Mouse (Mus musculus): Measurements from ENCODE around the gene Gp5. TPM values are rescaled to one million over a fixed set of nuclear protein-coding genes. Genes with fewer than 3 reads are reported as not detected.
"Not testable (repeated sequence)": the region's sequence is repeated elsewhere in the genome, so short reads cannot be mapped to it uniquely, and the experiment has no call there.

Gene Gp5
- polyA plus RNA-seq (2017; shearing (Covaris generic)) = not detected

DNA sequence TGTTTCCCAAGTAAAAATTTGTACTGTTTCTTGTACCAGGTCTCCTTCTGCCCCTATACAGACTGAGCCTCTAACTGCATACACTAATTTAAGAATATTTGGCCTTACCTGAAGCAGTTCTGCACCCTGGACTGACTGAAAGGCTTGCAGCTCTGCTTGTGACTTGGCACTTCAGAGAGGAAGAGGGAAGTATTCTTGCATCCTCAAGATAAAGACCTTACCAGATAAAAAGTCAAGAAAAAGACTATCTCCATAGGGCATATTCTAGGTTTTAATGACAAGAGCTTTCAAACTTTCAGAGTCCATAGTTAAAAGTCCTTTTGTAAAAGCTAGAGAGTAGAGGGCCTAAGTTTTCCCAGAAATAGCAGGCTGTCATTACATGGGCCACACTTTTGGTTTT is at the start of gene Gp5:
TSS of gene Gp5 (minus strand) at position 133 of the 400 bp plus-strand sequence.
- no peak for ATAC-seq

DNA sequence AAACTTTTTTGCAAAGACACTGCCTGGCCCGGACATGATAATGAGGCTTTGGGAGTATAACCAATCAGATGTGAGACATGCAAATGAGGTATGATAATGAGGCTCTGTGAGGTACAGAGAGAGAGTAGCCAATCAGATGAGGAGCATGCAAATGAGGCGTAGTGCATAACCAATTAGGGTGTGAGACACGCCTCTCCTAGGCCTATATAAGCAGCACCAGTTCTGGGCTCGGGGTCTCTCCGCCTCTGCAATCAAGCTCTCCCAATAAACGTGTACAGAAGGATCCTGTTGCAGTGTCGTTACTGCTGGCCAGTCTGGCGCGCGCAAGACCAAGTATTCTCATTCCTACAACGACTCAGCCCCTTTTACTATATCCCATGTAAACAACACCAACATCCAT is 42.9 kb upstream of the Gp5 start:
- not testable (repeated sequence) for ATAC-seq

DNA sequence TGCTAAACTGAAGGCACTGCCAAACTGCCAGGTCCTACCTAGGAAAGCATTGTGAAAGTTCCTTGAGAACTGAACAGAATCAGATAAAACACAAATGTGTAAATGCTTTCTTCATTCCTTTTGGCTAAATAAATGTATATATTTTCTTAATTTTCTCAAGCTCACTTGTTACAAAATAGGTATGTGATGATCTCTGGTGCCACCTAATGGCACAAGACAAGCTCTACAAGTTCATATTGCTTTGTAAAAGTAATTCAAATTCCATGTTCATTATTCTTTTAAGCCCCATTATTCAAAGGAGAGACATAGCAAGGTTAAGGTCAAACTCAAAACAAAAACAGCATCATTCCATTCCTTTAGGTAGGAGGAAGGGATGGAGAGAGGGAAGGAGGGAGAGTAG is 3.7 kb upstream of the Gp5 start:
- ATAC-seq = no peak

DNA sequence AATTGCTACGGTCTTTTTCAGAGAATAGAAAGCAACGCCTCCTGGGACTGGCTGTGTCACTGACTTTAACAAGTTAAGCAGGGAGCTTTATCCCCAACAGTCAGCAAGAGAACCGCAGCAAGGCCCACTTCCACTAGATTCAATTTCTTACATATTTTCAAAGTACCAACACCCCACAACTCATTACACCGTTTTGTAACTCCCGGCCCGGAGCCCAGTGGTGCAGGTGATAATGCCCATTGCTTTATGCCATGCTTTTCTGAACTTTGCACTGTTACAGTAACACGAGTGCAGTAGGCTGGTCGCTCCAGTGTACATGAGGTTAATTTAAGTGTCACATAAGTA is 436 bp downstream of the Gp5 start:
- no peak for ATAC-seq

DNA sequence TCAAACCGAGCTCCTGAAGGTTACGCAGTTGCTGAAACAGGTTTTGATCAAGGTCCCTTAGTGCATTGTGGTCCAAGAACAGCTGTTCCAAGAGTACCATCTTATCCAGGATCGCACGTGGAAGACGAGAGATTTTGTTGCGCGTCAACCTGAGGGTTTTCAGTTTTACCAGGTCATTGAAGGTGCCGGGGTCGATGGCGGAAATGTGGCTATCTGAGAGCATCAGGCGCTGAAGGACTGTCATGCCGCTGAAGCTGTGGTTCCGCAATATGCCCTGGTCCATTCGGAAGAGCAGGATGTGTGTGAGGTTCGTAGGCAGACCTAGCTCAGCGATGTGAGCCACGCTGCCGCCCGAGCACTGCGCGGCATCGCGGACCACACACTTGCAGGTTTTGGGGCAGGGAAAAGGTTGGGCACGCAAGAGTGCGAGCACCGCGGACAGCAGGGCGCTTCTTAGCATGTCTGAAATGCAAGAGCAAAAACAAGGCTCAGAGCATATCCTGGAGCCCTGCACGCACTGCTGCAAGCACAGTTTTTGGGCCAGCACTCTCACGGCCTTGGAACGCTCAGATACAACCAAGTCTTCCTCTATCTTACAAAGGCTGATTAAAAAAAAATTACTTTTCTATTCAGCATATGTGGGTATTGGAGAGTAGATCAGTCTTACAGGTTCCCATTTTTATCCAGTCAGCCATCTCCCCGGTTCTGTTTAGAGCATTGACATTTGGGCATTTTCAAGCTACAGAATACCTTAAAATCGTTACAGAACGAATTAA is 996 bp downstream of the Gp5 start:
- ATAC-seq = no peak

DNA sequence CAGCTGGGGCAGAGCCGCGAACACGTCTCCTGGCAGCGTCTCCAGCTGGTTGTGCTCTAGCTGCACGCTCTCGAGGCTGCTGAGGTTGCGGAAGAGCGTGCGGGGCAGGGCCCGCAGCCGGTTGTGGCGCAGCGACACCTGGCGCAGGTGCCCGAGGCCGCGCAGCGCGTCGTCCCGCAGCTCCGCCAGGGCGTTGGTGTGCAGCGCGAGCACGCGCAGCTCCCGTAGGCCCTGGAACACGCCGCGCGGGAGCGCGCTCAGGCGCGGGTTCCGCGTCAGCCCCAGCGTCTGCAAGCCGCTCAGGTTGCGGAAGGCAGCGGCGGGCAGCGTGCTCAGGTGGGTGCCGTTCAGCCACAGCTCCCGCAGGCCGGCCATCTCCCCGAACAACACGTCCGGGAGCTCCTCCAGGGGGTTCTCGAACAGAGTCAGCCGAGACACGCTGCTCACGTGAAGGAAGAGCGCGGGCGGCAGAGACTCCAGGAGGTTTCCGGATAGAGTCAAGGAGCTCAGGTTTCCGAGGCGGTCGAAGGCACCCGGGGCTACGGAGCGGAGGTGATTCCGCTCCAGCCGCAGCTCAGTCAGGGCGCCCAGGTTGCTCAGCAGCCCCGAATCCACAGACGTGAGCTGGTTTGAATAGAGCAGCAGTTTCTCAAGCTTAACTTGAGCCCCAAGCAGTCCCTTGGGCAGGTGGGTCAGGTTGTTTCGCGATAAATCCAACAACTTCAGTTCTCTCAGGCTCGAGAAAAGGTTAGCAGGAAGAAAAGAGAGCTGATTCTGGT is 1.8 kb downstream of the Gp5 start:
- ATAC-seq = peak; percentile 63

DNA sequence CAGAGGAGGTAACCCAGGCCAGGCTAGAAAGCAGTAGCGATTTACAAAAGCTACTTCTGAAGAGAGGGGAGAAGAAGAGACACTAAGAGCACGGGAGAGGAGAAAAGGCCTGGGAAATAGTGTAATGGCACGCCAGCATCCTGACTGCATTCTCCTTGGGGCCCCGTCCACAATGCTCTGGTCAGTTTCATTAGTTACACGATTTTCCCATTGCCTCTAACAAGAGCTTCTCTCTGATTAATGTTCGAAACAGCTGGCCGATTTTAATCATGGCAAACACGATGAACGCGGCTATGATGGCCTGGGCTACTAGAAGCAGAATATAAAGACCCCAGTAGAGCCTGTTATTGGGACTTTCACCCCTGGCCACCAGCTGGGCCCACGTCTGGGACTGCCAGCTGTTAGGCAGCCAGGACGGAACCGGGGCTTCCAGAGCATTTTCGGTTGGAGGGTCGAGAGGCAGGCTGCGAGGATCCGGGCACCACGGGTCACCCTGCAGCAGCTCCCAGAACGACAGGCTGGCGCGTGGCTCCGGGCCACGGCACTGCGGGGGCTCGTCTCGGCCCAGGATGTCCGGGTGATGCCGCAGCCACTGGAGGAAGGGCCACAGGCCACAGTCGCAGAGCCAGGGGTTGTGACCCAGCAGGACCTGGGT is 2.5 kb downstream of the Gp5 start:
- ATAC-seq = peak; percentile 13

DNA sequence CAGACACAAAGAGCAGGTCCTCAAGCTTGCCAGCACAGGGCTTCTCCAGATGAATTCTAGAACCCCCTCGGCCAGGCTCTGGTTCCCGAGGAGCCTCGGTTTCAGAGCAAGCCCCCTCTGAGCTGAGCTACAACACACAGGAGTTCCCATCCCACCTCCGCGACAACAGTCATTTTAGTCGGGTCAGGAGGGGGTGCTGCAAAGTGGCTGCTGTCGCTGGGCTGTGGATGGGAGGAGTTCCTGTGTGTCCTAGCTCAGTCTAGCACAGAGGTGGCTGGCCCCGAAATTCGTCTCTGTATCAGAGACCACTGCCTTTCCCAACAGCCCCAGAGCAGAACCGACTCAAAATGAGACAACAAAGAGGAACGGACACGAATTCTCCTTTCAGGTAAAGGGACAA is 3.3 kb downstream of the Gp5 start:
- ATAC-seq = no peak

DNA sequence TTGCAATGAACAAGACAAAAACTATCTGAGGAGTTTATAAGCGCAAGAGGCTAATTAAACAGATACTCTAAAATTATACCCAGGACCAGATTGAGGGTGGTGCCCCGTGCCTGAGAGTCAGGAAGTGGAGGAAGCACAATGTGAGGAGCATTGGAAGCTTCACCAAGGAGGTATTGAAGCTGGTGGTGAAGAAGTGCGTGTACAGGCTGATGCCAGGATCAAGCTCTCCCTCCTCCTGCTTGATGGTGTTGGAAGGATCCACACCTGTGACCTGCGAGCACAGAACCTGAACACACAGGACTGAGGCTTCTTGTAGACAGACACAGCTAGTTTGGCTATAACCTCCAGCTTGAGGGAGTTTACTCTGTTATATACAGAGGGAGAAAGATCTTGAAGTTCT is 4.5 kb downstream of the Gp5 start:
- ATAC-seq = no peak

DNA sequence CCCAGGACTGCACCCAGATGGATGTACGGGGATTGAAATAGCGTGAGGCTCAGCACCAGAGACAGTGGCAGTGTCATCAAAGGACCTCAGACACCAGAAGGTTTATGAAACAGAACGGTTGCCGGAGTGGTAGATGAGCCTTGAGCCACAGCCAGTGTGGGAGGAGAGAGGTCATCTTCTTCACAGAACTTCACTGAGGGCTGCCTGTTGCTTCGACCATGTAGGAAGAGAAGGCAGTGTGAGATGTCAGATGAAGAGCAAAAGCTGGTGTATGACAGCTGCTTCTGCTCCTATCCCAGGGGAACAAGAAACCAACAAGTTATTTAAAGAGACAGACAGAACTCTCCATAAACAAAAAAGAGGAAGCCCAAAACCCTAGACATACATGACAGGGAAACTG is 6.3 kb downstream of the Gp5 start:
- ATAC-seq = no peak

DNA sequence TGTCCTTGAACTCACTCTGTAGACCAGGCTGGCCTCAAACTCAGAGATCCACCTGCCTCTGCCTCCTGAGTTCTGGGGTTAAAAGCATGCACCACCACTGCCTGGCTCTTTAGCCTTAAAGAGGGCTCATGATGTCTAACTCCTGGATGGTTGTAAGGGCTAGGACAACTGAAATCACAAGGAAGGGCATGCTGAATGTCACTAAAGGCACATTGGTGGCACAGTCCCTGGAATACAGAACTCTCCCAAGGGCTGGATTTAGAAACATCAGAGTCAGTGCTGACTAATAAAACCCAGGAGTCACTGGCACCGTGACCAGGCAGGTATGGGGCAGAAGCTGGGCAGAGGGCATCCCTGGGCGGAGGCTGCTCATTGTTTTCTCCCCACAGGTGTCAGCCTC is 7.2 kb downstream of the Gp5 start:
- no peak for ATAC-seq

DNA sequence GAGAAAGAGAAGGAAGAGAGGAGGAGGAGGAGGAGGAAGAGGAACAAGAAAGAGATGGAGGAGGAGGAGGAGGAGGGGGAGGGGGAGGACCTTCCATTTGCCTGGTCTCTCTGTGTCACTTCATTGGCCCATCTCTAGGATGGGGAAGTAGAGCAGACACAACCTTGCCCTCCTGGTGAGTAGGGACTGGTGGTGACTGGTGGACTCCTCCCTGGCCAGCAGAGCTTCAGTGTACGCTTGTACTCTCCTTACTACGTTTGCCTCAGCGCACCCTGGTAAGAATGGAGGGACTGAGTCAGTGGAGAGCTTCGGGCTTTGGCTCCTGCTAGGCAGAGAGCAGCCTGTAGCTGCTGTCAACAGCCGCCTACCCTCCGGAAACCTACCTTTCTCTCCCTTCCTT is 7.9 kb downstream of the Gp5 start:
- ATAC-seq = no peak

DNA sequence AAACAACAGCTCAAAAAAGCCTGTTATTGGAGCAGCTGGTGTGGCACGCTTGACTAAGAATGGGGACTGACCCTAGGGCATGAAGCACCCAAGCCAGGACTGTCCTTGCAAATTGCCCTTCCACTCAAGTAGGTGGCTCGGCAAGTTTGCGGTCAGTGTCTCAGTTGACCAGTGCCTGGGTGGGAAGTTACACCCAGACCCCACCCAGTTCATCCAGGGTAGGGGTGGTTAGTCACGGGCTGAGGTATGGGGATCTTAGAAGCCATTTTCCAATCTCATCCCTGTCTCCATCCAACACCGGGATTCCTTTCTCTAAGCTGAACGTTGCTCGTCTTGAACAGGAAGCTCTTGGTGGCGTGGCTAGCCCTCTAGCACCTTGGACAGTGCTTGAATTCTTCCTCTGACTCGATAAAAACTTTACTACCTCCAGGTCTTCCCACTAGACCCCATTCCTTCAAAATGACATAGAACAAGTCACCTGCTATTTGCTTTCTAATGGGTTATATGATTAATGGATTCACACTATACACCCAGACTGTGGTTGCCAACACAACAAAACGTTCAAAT is 10.8 kb downstream of the Gp5 start:
- no peak for ATAC-seq

DNA sequence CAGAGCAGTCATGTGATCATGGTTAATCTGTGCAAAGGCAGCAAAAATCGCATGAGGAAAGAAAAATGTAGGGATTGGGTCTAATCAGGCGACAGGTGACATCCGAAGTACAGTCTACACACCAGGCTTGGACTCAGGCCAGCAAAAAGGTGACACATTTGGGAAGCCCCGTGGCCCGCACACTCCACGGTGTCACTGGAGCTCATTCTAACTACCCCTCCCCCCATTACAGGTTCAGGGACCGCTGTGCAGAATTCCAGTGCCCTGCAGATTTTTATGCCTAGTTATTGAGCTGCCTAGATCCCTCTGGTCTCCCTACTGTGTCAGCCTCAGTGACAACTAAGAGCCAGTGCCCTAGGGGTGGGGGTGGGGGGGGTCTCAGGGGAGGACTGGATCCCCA is 13.1 kb downstream of the Gp5 start:
- ATAC-seq = no peak

DNA sequence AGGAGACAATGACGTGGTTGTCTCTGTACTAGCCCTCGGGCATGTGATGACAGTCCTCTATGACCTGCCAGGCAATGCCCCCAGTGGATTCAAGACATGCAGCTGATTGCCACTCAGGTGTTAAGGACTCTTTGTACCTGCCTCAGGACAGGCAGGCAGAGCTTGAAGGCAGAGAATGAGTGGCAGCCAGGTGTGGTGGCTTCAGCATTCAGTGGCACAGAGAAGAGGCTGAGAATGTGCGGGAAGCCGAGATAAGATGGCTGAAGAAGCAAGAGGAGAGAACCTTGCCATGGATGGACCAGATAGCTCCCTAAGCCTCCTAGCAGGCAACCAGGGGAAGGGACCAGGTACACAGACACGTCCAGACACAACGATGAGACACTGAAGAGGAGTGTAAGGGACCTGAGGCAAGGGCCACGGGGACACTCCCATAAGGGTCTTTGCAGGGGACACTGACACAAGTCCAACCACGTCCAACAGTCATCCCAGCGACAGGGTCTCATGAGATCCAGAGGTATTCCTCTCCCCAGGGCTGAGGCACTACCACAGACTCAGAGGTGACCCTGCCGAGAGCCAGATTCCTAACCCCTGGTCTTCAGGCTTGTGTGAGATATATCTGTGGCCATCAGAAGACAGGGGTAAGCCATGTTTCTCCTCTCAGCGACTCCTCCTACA is 13.8 kb downstream of the Gp5 start:
- ATAC-seq = no peak

DNA sequence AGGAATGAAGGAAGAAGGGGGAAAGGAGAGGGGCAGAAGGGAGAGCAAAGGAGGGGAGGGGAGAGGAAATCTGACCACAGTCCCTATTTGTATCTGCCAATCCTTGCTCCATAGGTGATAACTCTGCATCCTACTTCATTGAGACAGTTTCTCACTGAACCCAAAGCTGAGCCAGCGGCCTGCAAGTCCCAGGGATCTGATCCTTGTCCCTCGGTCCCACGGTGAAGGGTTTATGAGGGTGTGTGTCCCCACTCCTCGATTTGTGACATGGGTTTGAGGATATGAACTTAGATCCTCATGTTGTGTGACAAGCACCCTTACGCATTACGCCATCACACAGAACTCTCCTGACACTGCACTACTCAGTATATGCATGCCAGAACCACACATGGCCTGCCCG is 15.5 kb downstream of the Gp5 start:
- no peak for ATAC-seq

DNA sequence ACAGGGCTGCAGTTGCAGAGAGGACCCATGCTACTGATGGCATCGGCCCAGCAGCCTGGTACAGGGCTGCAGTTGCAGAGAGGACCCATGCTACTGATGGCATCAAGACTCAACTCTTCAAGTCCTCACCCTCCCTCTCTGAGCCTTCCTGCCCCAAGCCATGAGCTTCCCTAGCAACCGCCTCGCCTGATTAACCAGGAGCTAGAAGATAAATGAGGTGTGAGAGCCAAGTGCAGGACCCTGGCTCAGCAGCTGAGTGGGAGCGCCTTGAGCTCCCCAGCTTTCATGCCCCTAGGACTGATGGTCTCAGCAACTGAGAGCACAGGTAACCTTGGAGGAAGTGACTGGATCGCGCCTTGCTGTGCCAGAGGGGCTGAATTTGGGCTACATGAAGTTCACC is 20.1 kb downstream of the Gp5 start:
- ATAC-seq = no peak

DNA sequence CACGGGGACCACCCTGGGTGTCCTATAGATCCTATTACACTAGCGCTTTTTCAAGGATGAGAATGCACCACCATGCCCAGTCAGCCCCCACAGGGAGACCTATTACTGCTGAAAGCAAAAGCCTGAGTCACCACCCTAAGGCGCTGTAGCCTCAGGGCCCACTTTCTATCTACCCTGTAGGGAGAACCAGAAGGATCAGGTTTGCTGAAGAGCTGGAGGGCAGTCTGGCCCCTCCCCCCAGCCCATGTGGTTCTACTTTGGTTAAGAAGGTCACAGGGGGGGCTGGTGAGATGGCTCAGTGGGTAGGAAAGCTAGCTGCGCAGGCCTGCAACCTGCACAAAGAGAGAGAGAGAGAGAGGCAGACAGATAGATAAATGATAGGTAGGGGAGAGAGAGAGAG is 24.9 kb downstream of the Gp5 start:
- ATAC-seq = no peak

DNA sequence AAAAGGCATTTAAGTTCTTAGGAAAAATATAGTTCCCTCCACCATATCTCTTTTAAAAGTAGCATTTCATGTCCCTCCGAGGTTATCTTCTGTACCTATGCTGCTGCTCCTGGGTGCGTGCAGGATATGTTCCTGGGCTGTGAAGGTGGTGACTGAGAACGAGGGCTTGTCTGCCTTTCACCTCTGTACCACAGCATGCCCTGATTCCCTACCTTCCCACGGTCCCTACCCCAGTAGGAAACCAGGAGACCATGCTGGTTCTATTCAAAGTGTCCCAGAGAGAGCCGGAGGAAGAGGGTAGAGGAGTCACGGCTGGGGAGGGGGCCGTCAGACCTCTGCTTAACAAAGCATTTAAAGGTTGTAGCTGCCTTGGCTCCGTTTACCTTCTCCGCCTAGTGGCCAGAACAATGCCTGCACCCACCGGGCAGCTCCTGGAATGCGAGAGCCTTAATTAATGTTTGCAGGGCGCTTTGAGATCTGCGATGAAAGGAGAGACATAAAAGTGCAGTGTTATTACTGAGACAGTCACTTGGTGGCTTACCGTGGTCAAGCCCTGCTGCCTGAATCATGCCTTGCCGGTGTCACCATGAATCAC is 26.7 kb downstream of the Gp5 start:
- ATAC-seq = peak; percentile 43

DNA sequence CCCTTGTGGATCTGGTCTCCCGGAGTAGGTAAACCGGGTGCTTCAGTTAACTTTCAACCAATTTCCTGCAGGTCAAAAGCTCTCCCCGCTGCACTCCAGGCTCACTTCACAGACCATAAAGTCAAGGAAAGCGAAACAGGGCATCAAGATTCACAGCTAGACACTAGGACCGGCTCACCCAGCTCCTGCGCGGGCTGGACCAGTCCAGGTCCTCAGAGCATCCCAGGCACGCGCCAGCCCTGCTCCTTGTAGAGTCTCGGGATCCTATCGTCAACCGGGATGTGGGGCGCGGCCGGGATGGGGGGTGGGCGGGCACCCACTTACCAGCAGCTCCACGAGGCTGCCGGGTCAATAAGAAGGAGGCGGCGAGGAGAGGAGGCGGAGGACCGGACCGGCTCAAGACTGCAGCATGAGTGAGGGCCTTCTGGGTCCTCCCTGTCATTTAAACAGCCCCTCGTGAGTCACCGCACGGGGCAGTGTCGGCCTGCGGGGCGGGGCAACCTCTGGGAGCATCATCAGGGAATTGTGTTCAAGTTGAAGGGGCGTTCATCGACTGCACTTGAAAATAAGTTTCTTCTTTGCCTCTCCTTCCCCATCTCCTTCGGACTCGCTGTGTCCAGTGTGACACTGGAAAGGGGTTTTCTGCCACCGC is 27.6 kb downstream of the Gp5 start, which contains the start of gene Lrrc15:
TSS of gene Lrrc15 (minus strand) at position 413 of the 652 bp plus-strand sequence.
- ATAC-seq = no peak

DNA sequence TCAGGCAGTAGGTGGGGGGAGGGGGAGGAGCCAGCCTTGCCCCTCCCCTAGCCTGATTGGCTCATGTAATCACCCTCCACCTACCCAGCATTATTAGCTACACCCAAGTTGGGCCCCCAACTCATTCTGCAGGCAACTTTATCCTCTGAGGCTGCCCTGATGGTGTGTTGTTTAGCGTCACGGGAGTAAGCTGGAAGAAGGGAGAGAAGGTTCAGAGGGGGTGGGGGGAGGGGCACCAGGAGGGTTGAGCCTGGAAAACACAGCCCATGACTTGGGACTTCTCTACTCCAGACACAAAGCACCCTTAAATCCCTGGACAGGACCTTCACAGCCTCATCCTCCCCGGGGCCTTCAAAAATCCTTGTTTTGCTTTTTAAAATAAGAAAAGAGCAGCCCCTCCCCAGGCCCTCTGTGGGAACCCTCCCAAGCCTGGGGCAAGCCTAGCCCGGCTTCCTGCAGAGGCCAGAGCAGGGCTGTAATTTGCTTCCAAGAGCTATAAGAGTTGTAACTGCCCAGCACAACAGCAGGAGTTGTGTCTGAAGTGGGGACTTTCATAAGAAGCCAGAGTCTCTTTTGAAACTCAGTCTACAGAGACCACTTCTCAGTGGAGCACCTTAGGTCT is 29.8 kb downstream of the Gp5 start:
- ATAC-seq = no peak
